Mouse (Mus musculus) heart, embryonic 15.5 days (tissue): ENCODE measurements around the gene Zfp142. TPM values are rescaled to one million over a fixed set of nuclear protein-coding genes. Genes with fewer than 3 reads are reported as not detected.

Experiments
- microRNA-seq: library from miRNA; unstranded; fragments of <30 nt; microRNA quantifications from one replicate; pipeline ENCODE4, GENCODE M21; 2016
- polyA plus RNA-seq: library from polyadenylated mRNA; unstranded; fragments of >200 nt; fragmentation: Nextera tagmentation; extraction: Ambion mirVana; gene quantifications from 2 replicates; pipeline ENCODE4 v1.2.1, GENCODE M21; 2015

Zfp142 gene
- polyA plus RNA-seq, 1 experiment from 2014 or later: 4.4 TPM

Small RNA genes within 50 kb of the gene (microRNA-seq; reads per million reads assigned to microRNA genes)
- gene Gm25035: not detected

Other genes with a start within 250 kb of the Zfp142 start
- gene Catip, start 226.1 kb downstream of the Zfp142 start, polyA plus RNA-seq: 0.38 and 0.39 TPM in 2 replicates
- gene Slc11a1, start 213.1 kb downstream of the Zfp142 start, polyA plus RNA-seq: 3.6 and 5.4 TPM in 2 replicates
- gene Ctdsp1, start 196.7 kb downstream of the Zfp142 start, polyA plus RNA-seq: 55.1 and 68.5 TPM in 2 replicates
- 0.26 and 0.38 TPM in 2 replicates for gene Vil1, start 178.9 kb downstream of the Zfp142 start, polyA plus RNA-seq
- 25.8 and 32.4 TPM in 2 replicates for gene Cnot9, start 82.2 kb downstream of the Zfp142 start, polyA plus RNA-seq
- 0.30 and 0.86 TPM in 2 replicates for gene Plcd4, start 45.4 kb downstream of the Zfp142 start, polyA plus RNA-seq
- 14.4 and 19.9 TPM in 2 replicates for gene Usp37, start 44.0 kb downstream of the Zfp142 start, polyA plus RNA-seq
- gene Bcs1l, start within 50 bp of the Zfp142 start, polyA plus RNA-seq: 19.1 and 21.2 TPM in 2 replicates
- gene Rnf25, start 13.2 kb upstream of the Zfp142 start, polyA plus RNA-seq: 18.9 and 23.6 TPM in 2 replicates
- gene Stk36, start 13.2 kb upstream of the Zfp142 start, polyA plus RNA-seq: 3.4 and 3.7 TPM in 2 replicates
- gene Ttll4, start 73.5 kb upstream of the Zfp142 start, polyA plus RNA-seq: 7.3 and 8.3 TPM in 2 replicates
- 10.7 and 12.1 TPM in 2 replicates for gene Cyp27a1, start 125.3 kb upstream of the Zfp142 start, polyA plus RNA-seq
- 3.8 and 4.6 TPM in 2 replicates for gene Prkag3, start 161.0 kb upstream of the Zfp142 start, polyA plus RNA-seq
- 0.13 and 0.57 TPM in 2 replicates for gene Wnt6, start 183.6 kb upstream of the Zfp142 start, polyA plus RNA-seq
- gene Wnt10a, start 203.3 kb upstream of the Zfp142 start, polyA plus RNA-seq: 0.16 TPM in 1 of 2 replicates, not detected in the other